Mouse (Mus musculus) layer of hippocampus, adult 6 months (tissue): ENCODE data around the gene Ott. TPM values are rescaled to one million over a fixed set of nuclear protein-coding genes. Genes with fewer than 3 reads are reported as not detected.

Source experiments
- long read RNA-seq, 2 experiments: library from polyadenylated mRNA; unstranded; transcript quantifications; one replicate each; pipeline ENCODE4 v2.0.0; 2019 to 2020
- polyA plus RNA-seq: library from polyadenylated mRNA; unstranded; fragments of <200 nt; fragmentation: Nextera tagmentation; gene quantifications from 2 replicates; pipeline ENCODE4 v1.2.3, GENCODE M21; 2021

Gene Ott
- not detected in 2 replicates for polyA plus RNA-seq
- long read RNA-seq, experiment 1: 0 reads
- long read RNA-seq, experiment 2: 0 reads

GRCm38 (mm10) chrX:149073982-149074381 lies at the start of gene Ott:
Ott (plus strand) TSS chrX:149074282.

Other genes with a start within 250 kb of the Ott start
- gene Luzp4, start 216.6 kb upstream of the Ott start, polyA plus RNA-seq: not detected in 2 replicates
- gene Gm15093, start 198.1 kb downstream of the Ott start, polyA plus RNA-seq: not detected in 2 replicates